Mouse (Mus musculus) adrenal gland, postnatal 10 days (tissue): ENCODE measurements around the gene Gp5. TPM values are rescaled to one million over a fixed set of nuclear protein-coding genes. Genes with fewer than 3 reads are reported as not detected.
"Not testable (repeated sequence)": the region's sequence is repeated elsewhere in the genome, so short reads cannot be mapped to it uniquely, and the experiment has no call there.

Source experiments
- DNase-seq: peaks from one replicate; pipeline ENCODE4 v3.0.0; 2021; ENCODE audit warnings: mixed read lengths
- long read RNA-seq, 2 experiments: library from polyadenylated mRNA; stranded (forward); transcript quantifications; one replicate each; pipeline ENCODE4 v2.0.0; 2021
- total RNA-seq, 2 experiments: library from RNA; stranded (reverse); gene quantifications; 2 replicates each; pipeline ENCODE4 v1.2.3; 2021

Gp5 gene
- under 1 TPM; 0.51 to 0.73 TPM for total RNA-seq
- long read RNA-seq, experiment 1, partial matches to known transcripts = 0 of 3 reads
- long read RNA-seq, experiment 1, other reads (novel, unspliced or antisense) = 0 of 3 reads
- long read RNA-seq, experiment 2 = 0 reads

- DNase-seq = no peak
Measured at GRCm38 (mm10) chr16:30310647-30311046, at the start of gene Gp5. Gp5 (minus strand) TSS chr16:30310779.

GRCm38 (mm10) chr16:30353489-30353888, 42.9 kb upstream of the Gp5 start:
- DNase-seq = not testable (repeated sequence)

- DNase-seq = no peak
Measured at GRCm38 (mm10) chr16:30314236-30314635, 3.7 kb upstream of the Gp5 start.

- DNase-seq = no peak
Measured at GRCm38 (mm10) chr16:30310171-30310515, 436 bp downstream of the Gp5 start.

- peak; percentile 16 for DNase-seq
Measured at GRCm38 (mm10) chr16:30309395-30310170, 996 bp downstream of the Gp5 start.

GRCm38 (mm10) chr16:30308616-30309394, 1.8 kb downstream of the Gp5 start:
- DNase-seq = peak; percentile 57

- no peak for DNase-seq
Measured at GRCm38 (mm10) chr16:30307961-30308615, 2.5 kb downstream of the Gp5 start.

GRCm38 (mm10) chr16:30307306-30307705, 3.3 kb downstream of the Gp5 start:
- no peak for DNase-seq

- no peak for DNase-seq
Measured at GRCm38 (mm10) chr16:30306102-30306501, 4.5 kb downstream of the Gp5 start.

GRCm38 (mm10) chr16:30304236-30304635, 6.3 kb downstream of the Gp5 start:
- DNase-seq = no peak

- DNase-seq = no peak
Measured at GRCm38 (mm10) chr16:30303411-30303810, 7.2 kb downstream of the Gp5 start.

- DNase-seq = no peak
Measured at GRCm38 (mm10) chr16:30302686-30303085, 7.9 kb downstream of the Gp5 start.

- no peak for DNase-seq
Measured at GRCm38 (mm10) chr16:30299711-30300277, 10.8 kb downstream of the Gp5 start.

GRCm38 (mm10) chr16:30297450-30297849, 13.1 kb downstream of the Gp5 start:
- DNase-seq = no peak

- no peak for DNase-seq
Measured at GRCm38 (mm10) chr16:30296601-30297275, 13.8 kb downstream of the Gp5 start.

- DNase-seq = no peak
Measured at GRCm38 (mm10) chr16:30295106-30295505, 15.5 kb downstream of the Gp5 start.

- DNase-seq = no peak
Measured at GRCm38 (mm10) chr16:30290436-30290835, 20.1 kb downstream of the Gp5 start.

- DNase-seq = no peak
Measured at GRCm38 (mm10) chr16:30285701-30286100, 24.9 kb downstream of the Gp5 start.

- peak; percentile 58 for DNase-seq
Measured at GRCm38 (mm10) chr16:30283743-30284337, 26.7 kb downstream of the Gp5 start.

GRCm38 (mm10) chr16:30282844-30283495, 27.6 kb downstream of the Gp5 start, which contains the start of gene Lrrc15:
Lrrc15 (minus strand) TSS chr16:30283256.
- peak; percentile 30 for DNase-seq
